Mouse (Mus musculus) liver, adult 2 months (tissue): Measurements from ENCODE around the gene Sc5d. TPM values are rescaled to one million over a fixed set of nuclear protein-coding genes. Genes with fewer than 3 reads are reported as not detected.

Source experiments
- DNase-seq: peaks from one replicate; pipeline ENCODE4 v3.0.0-alpha.2; 2011; ENCODE audit warnings: low read depth, low spot score; ENCODE audit errors: extremely low read depth
- H3K27ac ChIP-seq: fragments of 200-500 bp; replicated peaks from 2 replicates; pipeline ENCODE4 v1.5.1; 2012; ENCODE audit warnings: low read depth, mild to moderate bottlenecking, control low read depth, inconsistent platforms, low read length; ENCODE audit not compliant: insufficient read depth
- H3K27me3 ChIP-seq: fragments of 200-500 bp; 2 replicates; pipeline ENCODE4 v1.6.1; 2012; ENCODE audit warnings: mild to moderate bottlenecking, moderate library complexity, low read length, inconsistent platforms; ENCODE audit not compliant: control insufficient read depth, insufficient read depth
- H3K36me3 ChIP-seq: fragments of 200-500 bp; 2 replicates; pipeline ENCODE4 v1.6.1; 2012; ENCODE audit warnings: low read length, inconsistent platforms; ENCODE audit not compliant: control insufficient read depth, insufficient read depth
- H3K4me1 ChIP-seq: fragments of 200-500 bp; 2 replicates; pipeline ENCODE4 v1.6.1; 2011; ENCODE audit warnings: low read length; ENCODE audit not compliant: control insufficient read depth, insufficient read depth
- H3K4me3 ChIP-seq: fragments of 200-500 bp; 2 replicates; pipeline ENCODE4 v1.5.1; 2011; ENCODE audit warnings: low read depth, mild to moderate bottlenecking, control low read depth, low read length, moderate library complexity; ENCODE audit not compliant: insufficient read depth
- H3K79me2 ChIP-seq: fragments of 200-500 bp; 2 replicates; pipeline ENCODE4 v1.6.1; 2012; ENCODE audit warnings: inconsistent platforms, mild to moderate bottlenecking, low read length, moderate library complexity; ENCODE audit not compliant: control insufficient read depth, insufficient read depth
- H3K9ac ChIP-seq: fragments of 200-500 bp; 2 replicates; pipeline ENCODE4 v1.6.1; 2012; ENCODE audit warnings: low read depth, mild to moderate bottlenecking, control low read depth, inconsistent platforms, low read length
- CTCF ChIP-seq: fragments of 200-500 bp; IDR thresholded peaks from 2 replicates; pipeline ENCODE4 v1.5.1; 2011; ENCODE audit warnings: low read depth, low read length, control low read depth
- POLR2A ChIP-seq: fragments of 200-500 bp; IDR thresholded peaks from 2 replicates; pipeline ENCODE4 v1.6.1; 2011; ENCODE audit warnings: low read length, control low read depth; ENCODE audit not compliant: insufficient read depth; ENCODE audit errors: extremely low read depth
- WGBS: fragments of 180-500 bp; shearing (Covaris S2); methylation state at CpG from one replicate; pipeline ENCODE4 v1.1.7; 2018; 5-methylcytosine and 5-hydroxymethylcytosine counted together
- polyA plus RNA-seq: library from polyadenylated mRNA; depleted of rRNA; stranded (reverse); fragments of >200 nt; gene quantifications from 2 replicates; pipeline ENCODE4 v1.2.3, GENCODE M21; 2012; rRNA removed
- total RNA-seq: library from RNA; depleted of rRNA; stranded (reverse); fragments of >200 nt; gene quantifications from 2 replicates; pipeline ENCODE4 v1.2.3, GENCODE M21; 2014; rRNA removed

Sc5d gene
- total RNA-seq (532 and 536 TPM in 2 replicates), polyA plus RNA-seq (652 and 777 TPM in 2 replicates)

GRCm38 (mm10) chr9:42264145-42264544 is at the start of gene Sc5d:
TSS of gene Sc5d (minus strand) at chr9:42264256.
- TF ChIP-seq POLR2A (peak; percentile 96), CTCF (no peak)
- peaks cover 16% of the 10 kb centered on the region for H3K36me3 ChIP-seq
- H3K79me2 ChIP-seq = peaks cover 10% of the 10 kb centered on the region; the same call in 1 of the 2 replicates
- peak within 1 kb of the TSS; percentile 68 for H3K4me3 ChIP-seq
- peak within 1 kb of the TSS; percentile 79 for H3K9ac ChIP-seq
- H3K4me1 ChIP-seq = peaks cover 23% of the 10 kb centered on the region
- peak within 1 kb of the TSS; percentile 82 for H3K27ac ChIP-seq
- H3K27me3 ChIP-seq = no peaks in the 10 kb centered on the region
- peak; percentile 83 for DNase-seq
- under 1% methylated on average over 48 of the region's 49 CpGs for WGBS

GRCm38 (mm10) chr9:42311311-42311710 is 47.3 kb upstream of the Sc5d start:
- no peak overlapping the region for H3K9ac ChIP-seq
- H3K36me3 ChIP-seq = no peaks in the 10 kb centered on the region
- no peaks in the 10 kb centered on the region for H3K4me1 ChIP-seq
- no peaks in the 10 kb centered on the region for H3K27me3 ChIP-seq
- no peak for DNase-seq
- H3K27ac ChIP-seq = no peak overlapping the region
- no peaks in the 10 kb centered on the region for H3K79me2 ChIP-seq
- 95% methylated on average over 3 of the region's 3 CpGs for WGBS
- no peak for TF ChIP-seq POLR2A
- TF ChIP-seq CTCF = no peak
- no peak overlapping the region for H3K4me3 ChIP-seq

GRCm38 (mm10) chr9:42303894-42304293 is 39.8 kb upstream of the Sc5d start:
- H3K4me1 ChIP-seq = no peaks in the 10 kb centered on the region
- H3K27ac ChIP-seq = no peak overlapping the region
- no peaks in the 10 kb centered on the region for H3K27me3 ChIP-seq
- WGBS = 83% methylated on average over 4 of the region's 4 CpGs
- no peak overlapping the region for H3K9ac ChIP-seq
- DNase-seq = no peak
- no peak overlapping the region for H3K4me3 ChIP-seq
- TF ChIP-seq POLR2A = no peak
- no peak for TF ChIP-seq CTCF
- H3K36me3 ChIP-seq = no peaks in the 10 kb centered on the region
- no peaks in the 10 kb centered on the region for H3K79me2 ChIP-seq

- Histone ChIP-seq H3K79me2 (no peaks in the 10 kb centered on the region), H3K4me3 (no peak overlapping the region)
- 89% methylated on average over 6 of the region's 6 CpGs for WGBS
These were observed 37.1 kb upstream of the Sc5d start for GRCm38 (mm10) chr9:42301082-42301633.

GRCm38 (mm10) chr9:42296297-42296922 is 32.4 kb upstream of the Sc5d start:
- WGBS = 95% methylated on average over 10 of the region's 10 CpGs
- no peaks in the 10 kb centered on the region for H3K79me2 ChIP-seq
- H3K36me3 ChIP-seq = no peaks in the 10 kb centered on the region
- no peaks in the 10 kb centered on the region for H3K27me3 ChIP-seq
- H3K9ac ChIP-seq = no peak overlapping the region
- no peak for DNase-seq
- TF ChIP-seq POLR2A (no peak), CTCF (no peak)
- H3K4me1 ChIP-seq = no peaks in the 10 kb centered on the region
- H3K4me3 ChIP-seq = no peak overlapping the region
- no peak overlapping the region for H3K27ac ChIP-seq

More at GRCm38 (mm10) chr9:42301082-42301633, 37.1 kb upstream of the Sc5d start:
- Histone ChIP-seq H3K4me1 (no peaks in the 10 kb centered on the region), H3K27me3 (no peaks in the 10 kb centered on the region), H3K27ac (no peak overlapping the region), H3K9ac (no peak overlapping the region), H3K36me3 (no peaks in the 10 kb centered on the region)
- TF ChIP-seq POLR2A = no peak
- no peak for TF ChIP-seq CTCF
- no peak for DNase-seq

GRCm38 (mm10) chr9:42294131-42294530 is 30.1 kb upstream of the Sc5d start:
- H3K36me3 ChIP-seq = no peaks in the 10 kb centered on the region
- H3K9ac ChIP-seq = no peak overlapping the region
- 85% methylated on average over 2 of the region's 2 CpGs for WGBS
- no peak overlapping the region for H3K4me3 ChIP-seq
- no peaks in the 10 kb centered on the region for H3K4me1 ChIP-seq
- TF ChIP-seq POLR2A (no peak), CTCF (no peak)
- no peaks in the 10 kb centered on the region for H3K27me3 ChIP-seq
- DNase-seq = no peak
- H3K79me2 ChIP-seq = no peaks in the 10 kb centered on the region
- no peak overlapping the region for H3K27ac ChIP-seq
